Mouse (Mus musculus): Measurements from ENCODE around the gene Tfam. TPM values are rescaled to one million over a fixed set of nuclear protein-coding genes. Genes with fewer than 3 reads are reported as not detected.

Gene Tfam
- polyA plus RNA-seq, 1 experiment from 2014 or later, result 101 TPM

GRCm38 (mm10) chr10:71200964-71201363, 37.1 kb downstream of the Tfam start:
- H3K9me3 ChIP-seq (ENCODE audit: control insufficient read depth, low read length), result no peaks in the 10 kb centered on the region
- no peak overlapping the region for H3K9ac ChIP-seq (ENCODE audit: low read length)
- no peaks in the 10 kb centered on the region for H3K4me1 ChIP-seq (ENCODE audit: control insufficient read depth, insufficient read depth, low read length)
- no peak overlapping the region for H3K27ac ChIP-seq (ENCODE audit: low read depth, low read length)
- no peaks in the 10 kb centered on the region for H3K36me3 ChIP-seq (ENCODE audit: control insufficient read depth, insufficient read depth, low read length)
- no peak overlapping the region for H3K4me3 ChIP-seq (ENCODE audit: low read depth, low read length)
- ATAC-seq (ENCODE audit: low FRiP score) (no peak), DNase-seq (ENCODE audit: low spot score, missing footprints) (no peak)
- no peak overlapping the region for H3K4me2 ChIP-seq
- 74% methylated on average over 5 of the region's 5 CpGs for WGBS
- H3K27me3 ChIP-seq (ENCODE audit: control insufficient read depth, insufficient read depth, low read length), result no peaks in the 10 kb centered on the region

- Histone ChIP-seq H3K9me3 (ENCODE audit: control insufficient read depth, low read length) (no peaks in the 10 kb centered on the region), H3K27me3 (ENCODE audit: control insufficient read depth, insufficient read depth, low read length) (no peaks in the 10 kb centered on the region)
- WGBS, result 93% methylated on average over 8 of the region's 8 CpGs
Measured at GRCm38 (mm10) chr10:71198676-71199075, 39.4 kb downstream of the Tfam start.

GRCm38 (mm10) chr10:71197036-71197785, 40.9 kb downstream of the Tfam start:
- H3K27ac ChIP-seq (ENCODE audit: low read depth, low read length), result no peak overlapping the region
- DNase-seq (ENCODE audit: low spot score, missing footprints) (no peak), ATAC-seq (ENCODE audit: low FRiP score) (no peak)
- no peaks in the 10 kb centered on the region for H3K27me3 ChIP-seq (ENCODE audit: control insufficient read depth, insufficient read depth, low read length)
- no peaks in the 10 kb centered on the region for H3K36me3 ChIP-seq (ENCODE audit: control insufficient read depth, insufficient read depth, low read length)
- H3K4me2 ChIP-seq, result no peak overlapping the region
- WGBS, result 73% methylated on average over 14 of the region's 14 CpGs
- no peak overlapping the region for H3K9ac ChIP-seq (ENCODE audit: low read length)
- no peaks in the 10 kb centered on the region for H3K9me3 ChIP-seq (ENCODE audit: control insufficient read depth, low read length)
- H3K4me3 ChIP-seq (ENCODE audit: low read depth, low read length), result no peak overlapping the region
- no peaks in the 10 kb centered on the region; the same call in 1 of the 2 replicates for H3K4me1 ChIP-seq (ENCODE audit: control insufficient read depth, insufficient read depth, low read length)

More at GRCm38 (mm10) chr10:71198676-71199075, 39.4 kb downstream of the Tfam start:
- H3K27ac ChIP-seq (ENCODE audit: low read depth, low read length), result no peak overlapping the region
- no peaks in the 10 kb centered on the region for H3K4me1 ChIP-seq (ENCODE audit: control insufficient read depth, insufficient read depth, low read length)
- DNase-seq (ENCODE audit: low spot score, missing footprints) (no peak), ATAC-seq (ENCODE audit: low FRiP score) (no peak)
- H3K4me2 ChIP-seq, result no peak overlapping the region
- no peak overlapping the region for H3K9ac ChIP-seq (ENCODE audit: low read length)
- H3K36me3 ChIP-seq (ENCODE audit: control insufficient read depth, insufficient read depth, low read length), result no peaks in the 10 kb centered on the region
- H3K4me3 ChIP-seq (ENCODE audit: low read depth, low read length), result no peak overlapping the region

GRCm38 (mm10) chr10:71195501-71195900, 42.6 kb downstream of the Tfam start:
- 61% methylated on average over 9 of the region's 9 CpGs for WGBS
- no peak overlapping the region for H3K4me2 ChIP-seq
- no peaks in the 10 kb centered on the region for H3K9me3 ChIP-seq (ENCODE audit: control insufficient read depth, low read length)
- no peaks in the 10 kb centered on the region; the same call in 1 of the 2 replicates for H3K4me1 ChIP-seq (ENCODE audit: control insufficient read depth, insufficient read depth, low read length)
- DNase-seq (ENCODE audit: low spot score, missing footprints), result no peak
- no peaks in the 10 kb centered on the region for H3K36me3 ChIP-seq (ENCODE audit: control insufficient read depth, insufficient read depth, low read length)
- H3K27ac ChIP-seq (ENCODE audit: low read depth, low read length), result no peak overlapping the region
- no peak overlapping the region for H3K9ac ChIP-seq (ENCODE audit: low read length)
- H3K4me3 ChIP-seq (ENCODE audit: low read depth, low read length), result no peak overlapping the region
- ATAC-seq (ENCODE audit: low FRiP score), result no peak
- H3K27me3 ChIP-seq (ENCODE audit: control insufficient read depth, insufficient read depth, low read length), result no peaks in the 10 kb centered on the region

GRCm38 (mm10) chr10:71194713-71195112, 43.4 kb downstream of the Tfam start:
- WGBS, result 84% methylated on average over 7 of the region's 7 CpGs
- Histone ChIP-seq H3K9ac (ENCODE audit: low read length) (no peak overlapping the region), H3K36me3 (ENCODE audit: control insufficient read depth, insufficient read depth, low read length) (no peaks in the 10 kb centered on the region), H3K4me1 (ENCODE audit: control insufficient read depth, insufficient read depth, low read length) (no peaks in the 10 kb centered on the region; the same call in 1 of the 2 replicates), H3K4me2 (no peak overlapping the region), H3K27ac (ENCODE audit: low read depth, low read length) (no peak overlapping the region), H3K4me3 (ENCODE audit: low read depth, low read length) (no peak overlapping the region), H3K9me3 (ENCODE audit: control insufficient read depth, low read length) (no peaks in the 10 kb centered on the region), H3K27me3 (ENCODE audit: control insufficient read depth, insufficient read depth, low read length) (no peaks in the 10 kb centered on the region)
- no peak for DNase-seq (ENCODE audit: low spot score, missing footprints)
- ATAC-seq (ENCODE audit: low FRiP score), result no peak

GRCm38 (mm10) chr10:71193319-71193718, 44.8 kb downstream of the Tfam start:
- Histone ChIP-seq H3K27ac (ENCODE audit: low read depth, low read length) (no peak overlapping the region), H3K36me3 (ENCODE audit: control insufficient read depth, insufficient read depth, low read length) (no peaks in the 10 kb centered on the region), H3K9ac (ENCODE audit: low read length) (no peak overlapping the region), H3K27me3 (ENCODE audit: control insufficient read depth, insufficient read depth, low read length) (no peaks in the 10 kb centered on the region), H3K9me3 (ENCODE audit: control insufficient read depth, low read length) (no peaks in the 10 kb centered on the region), H3K4me1 (ENCODE audit: control insufficient read depth, insufficient read depth, low read length) (no peaks in the 10 kb centered on the region; the same call in 1 of the 2 replicates), H3K4me2 (no peak overlapping the region), H3K4me3 (ENCODE audit: low read depth, low read length) (no peak overlapping the region)
- no peak for DNase-seq (ENCODE audit: low spot score, missing footprints)
- no peak for ATAC-seq (ENCODE audit: low FRiP score)
- WGBS, result 78% methylated on average over 7 of the region's 7 CpGs

GRCm38 (mm10) chr10:71192886-71193285, 45.2 kb downstream of the Tfam start:
- Histone ChIP-seq H3K27ac (ENCODE audit: low read depth, low read length) (no peak overlapping the region), H3K9ac (ENCODE audit: low read length) (no peak overlapping the region), H3K9me3 (ENCODE audit: control insufficient read depth, low read length) (no peaks in the 10 kb centered on the region), H3K4me3 (ENCODE audit: low read depth, low read length) (no peak overlapping the region), H3K36me3 (ENCODE audit: control insufficient read depth, insufficient read depth, low read length) (no peaks in the 10 kb centered on the region), H3K4me2 (no peak overlapping the region), H3K4me1 (ENCODE audit: control insufficient read depth, insufficient read depth, low read length) (no peaks in the 10 kb centered on the region; the same call in 1 of the 2 replicates), H3K27me3 (ENCODE audit: control insufficient read depth, insufficient read depth, low read length) (no peaks in the 10 kb centered on the region)
- no peak for DNase-seq (ENCODE audit: low spot score, missing footprints)
- ATAC-seq (ENCODE audit: low FRiP score), result no peak
- 82% methylated on average over 11 of the region's 11 CpGs for WGBS

- Histone ChIP-seq H3K9ac (ENCODE audit: low read length) (no peak overlapping the region), H3K36me3 (ENCODE audit: control insufficient read depth, insufficient read depth, low read length) (no peaks in the 10 kb centered on the region), H3K9me3 (ENCODE audit: control insufficient read depth, low read length) (no peaks in the 10 kb centered on the region), H3K4me1 (ENCODE audit: control insufficient read depth, insufficient read depth, low read length) (no peaks in the 10 kb centered on the region; the same call in 1 of the 2 replicates), H3K4me3 (ENCODE audit: low read depth, low read length) (no peak overlapping the region), H3K27me3 (ENCODE audit: control insufficient read depth, insufficient read depth, low read length) (no peaks in the 10 kb centered on the region), H3K27ac (ENCODE audit: low read depth, low read length) (no peak overlapping the region), H3K4me2 (no peak overlapping the region)
- no peak for ATAC-seq (ENCODE audit: low FRiP score)
- no peak for DNase-seq (ENCODE audit: low spot score, missing footprints)
- WGBS, result 83% methylated on average over 4 of the region's 4 CpGs
Measured at GRCm38 (mm10) chr10:71188681-71189080, 49.4 kb downstream of the Tfam start.

GRCm38 (mm10) chr10:71185059-71185458, 53.0 kb downstream of the Tfam start:
- Histone ChIP-seq H3K4me1 (ENCODE audit: control insufficient read depth, insufficient read depth, low read length) (no peaks in the 10 kb centered on the region), H3K27ac (ENCODE audit: low read depth, low read length) (no peak overlapping the region), H3K27me3 (ENCODE audit: control insufficient read depth, insufficient read depth, low read length) (no peaks in the 10 kb centered on the region), H3K4me2 (no peak overlapping the region), H3K9me3 (ENCODE audit: control insufficient read depth, low read length) (no peaks in the 10 kb centered on the region), H3K9ac (ENCODE audit: low read length) (no peak overlapping the region), H3K4me3 (ENCODE audit: low read depth, low read length) (no peak overlapping the region), H3K36me3 (ENCODE audit: control insufficient read depth, insufficient read depth, low read length) (no peaks in the 10 kb centered on the region)
- 82% methylated on average over 7 of the region's 7 CpGs for WGBS
- DNase-seq (ENCODE audit: low spot score, missing footprints), result no peak
- no peak for ATAC-seq (ENCODE audit: low FRiP score)
